9 mouse cellular contexts compared by ENCODE assay signal in genomic region chr5:150592904-150593755, GRCm38 (mm10). TPM values are rescaled to one million over a fixed set of nuclear protein-coding genes. Genes with fewer than 3 reads are reported as not detected.
DNase-seq lines count a peak whose midpoint lies in the region; ATAC-seq lines count a peak whose summit lies in the region.
"Had no signal": no experiment of that assay in that cellular context is flagged by ENCODE, and none has a peak within 500 bp of the region (broad histone marks: within the 10 kb centered on the region; RNA-seq: fewer than 3 reads in every experiment).

No protein-coding gene starts in this region.

- H3K4me2 ChIP-seq in embryonic facial prominence, embryonic 13.5 days, result peak overlapping the region; percentile 99

- no peaks in the 10 kb centered on the region for H3K9me3 ChIP-seq in embryonic facial prominence, embryonic 13.5 days
- no peaks in the 10 kb centered on the region for H3K9me3 ChIP-seq in limb, embryonic 10.5 days (replicated peaks)

- no peaks in the 10 kb centered on the region for H3K36me3 ChIP-seq in embryonic facial prominence, embryonic 13.5 days
- H3K36me3 ChIP-seq in limb, embryonic 10.5 days, result no peaks in the 10 kb centered on the region
- H3K36me3 ChIP-seq in splenic B cell, adult 2 months (ENCODE audit: control insufficient read depth, insufficient read depth, low read length, poor library complexity, severe bottlenecking), result no peaks in the 10 kb centered on the region

- WGBS in embryonic facial prominence, embryonic 13.5 days, result 10% methylated on average over 40 of the region's 40 CpGs
- 9% methylated on average over 40 of the region's 40 CpGs for WGBS in limb, embryonic 10.5 days

- H3K4me3 ChIP-seq in embryonic facial prominence, embryonic 13.5 days, result peak overlapping the region; percentile 80
- peak overlapping the region; percentile 92 for H3K4me3 ChIP-seq in limb, embryonic 10.5 days

- peaks cover 13% of the 10 kb centered on the region for H3K4me1 ChIP-seq in embryonic facial prominence, embryonic 13.5 days
- peaks cover 25% of the 10 kb centered on the region for H3K4me1 ChIP-seq in limb, embryonic 10.5 days

- peaks cover 57% of the 10 kb centered on the region for H3K27me3 ChIP-seq in embryonic facial prominence, embryonic 13.5 days
- peaks cover 62% of the 10 kb centered on the region for H3K27me3 ChIP-seq in limb, embryonic 10.5 days (ENCODE audit: low read depth, poor library complexity, severe bottlenecking)
- no peaks in the 10 kb centered on the region for H3K27me3 ChIP-seq in splenic B cell, adult 2 months (ENCODE audit: control insufficient read depth, insufficient read depth, low read length, poor library complexity, severe bottlenecking)
- H3K27me3 ChIP-seq: Patski had no signal

- peak; percentile 17; the same call in 1 of the 2 replicates for ATAC-seq in embryonic facial prominence, embryonic 13.5 days (ENCODE audit: insufficient number of reproducible peaks, insufficient read depth, low FRiP score, low TSS enrichment, low read depth)
- peak; percentile 15 to 37; a peak in 3 of 4 replicates for ATAC-seq in hematopoietic stem cell, adult 5-6 weeks (replicated peaks in 1 of 2; ENCODE audit: insufficient read depth in 1 of 2, low FRiP score in 2 of 2, low TSS enrichment in 1 of 2, low read depth in 1 of 2, poor library complexity in 2 of 2, severe bottlenecking in 2 of 2)
- peak; percentile 77 for ATAC-seq in megakaryocyte-erythroid progenitor cell, adult 5-6 weeks (replicated peaks; ENCODE audit: low FRiP score, low TSS enrichment, poor library complexity, severe bottlenecking)

- peak; percentile 33 to 44 for DNase-seq in heart, adult 18-20 months
- DNase-seq in heart, adult 9 months (ENCODE audit: low spot score in 2 of 2), result no peak
- DNase-seq in adrenal gland, postnatal 25 days, result peak; percentile 52
- peak; percentile 61 for DNase-seq in limb, embryonic 10.5 days (ENCODE audit: low spot score)
- DNase-seq in splenic B cell, adult 2 months (ENCODE audit: low read depth, low spot score), result peak; percentile 56

- H3K27ac ChIP-seq in embryonic facial prominence, embryonic 13.5 days, result no peak overlapping the region
- peak overlapping the region; percentile 80; the same call in 1 of the 2 replicates for H3K27ac ChIP-seq in limb, embryonic 10.5 days

- peak overlapping the region; percentile 78 for H3K9ac ChIP-seq in embryonic facial prominence, embryonic 13.5 days

RNA-seq across cellular contexts. Expression of gene N4bp2l1, which starts 3.9 kb away (rescaled TPM):
- 1 to 10 TPM; 1.6 to 6.0 TPM for total RNA-seq in heart, adult 18-20 months (2021)
- total RNA-seq in adrenal gland, postnatal 25 days (2021), result 34.8 and 40.0 TPM in 2 replicates
- polyA plus RNA-seq in embryonic facial prominence, embryonic 13.5 days (2015; fragmentation: Nextera tagmentation; extraction: Ambion mirVana), result 4.9 and 6.1 TPM in 2 replicates
- total RNA-seq in hematopoietic stem cell, adult 5-6 weeks (2017), result 35.3 and 35.5 TPM in 2 replicates
- polyA plus RNA-seq in limb, embryonic 10.5 days (2016; fragmentation: Nextera tagmentation; extraction: Ambion mirVana), result 2.4 and 2.7 TPM in 2 replicates
- 24.2 and 28.8 TPM in 2 replicates for total RNA-seq in megakaryocyte-erythroid progenitor cell, adult 5-6 weeks (2014; fragmentation: Nextera tagmentation)
- 16.4 and 23.7 TPM in 2 replicates for total RNA-seq in megakaryocyte-erythroid progenitor cell, adult 5-6 weeks (2017)

Comparison
In these comparisons a context has a peak if more than half of its experiments do, and no peak if none do; other contexts are left out.
1. DNase-seq: peak in heart, adult 18-20 months (2 of 2), adrenal gland, postnatal 25 days (single experiment), limb, embryonic 10.5 days (single experiment) and splenic B cell, adult 2 months (single experiment); none in heart, adult 9 months (0 of 2).
2. ATAC-seq: peak in every context shown above with its lines; median percentile 77 in megakaryocyte-erythroid progenitor cell, adult 5-6 weeks; 26 in hematopoietic stem cell, adult 5-6 weeks; 17 in embryonic facial prominence, embryonic 13.5 days.